Mouse (Mus musculus) C2C12 (cell line): ENCODE measurements around the gene Trpm4. TPM values are rescaled to one million over a fixed set of nuclear protein-coding genes. Genes with fewer than 3 reads are reported as not detected.
"Not testable (repeated sequence)": the region's sequence is repeated elsewhere in the genome, so short reads cannot be mapped to it uniquely, and the experiment has no call there.

Experiments
- H3K27me3 ChIP-seq: one replicate; pipeline ENCODE4 v1.6.1; 2011; ENCODE audit not compliant: control insufficient read depth, insufficient read depth, insufficient read length
- H3K36me3 ChIP-seq: one replicate; pipeline ENCODE4 v1.6.1; 2011; ENCODE audit not compliant: control insufficient read depth, insufficient read depth
- H3K4me3 ChIP-seq: one replicate; pipeline ENCODE4 v1.5.1; 2011; ENCODE audit warnings: mild to moderate bottlenecking, control low read depth; ENCODE audit not compliant: poor library complexity, insufficient read depth, severe bottlenecking
- H3K79me2 ChIP-seq: one replicate; pipeline ENCODE4 v1.6.1; 2011; ENCODE audit not compliant: control insufficient read depth, insufficient read depth
- H3K79me3 ChIP-seq: one replicate; pipeline ENCODE4 v1.6.1; 2011; ENCODE audit warnings: low read depth, control low read depth
- H3ac ChIP-seq: one replicate; pipeline ENCODE3; 2011; ENCODE audit warnings: low read depth; ENCODE audit not compliant: control insufficient read depth, insufficient read length
- CEBPB ChIP-seq: IDR thresholded peaks from one replicate; pipeline ENCODE4 v1.6.1; 2011; ENCODE audit warnings: low read depth, mild to moderate bottlenecking, control low read depth, moderate library complexity
- CTCF ChIP-seq: IDR thresholded peaks from one replicate; pipeline ENCODE4 v1.5.1; 2011; ENCODE audit not compliant: control insufficient read depth, insufficient read depth, insufficient read length
- FOSL1 ChIP-seq: IDR thresholded peaks from one replicate; pipeline ENCODE4 v1.8.0; 2011; ENCODE audit warnings: mild to moderate bottlenecking, low read length; ENCODE audit not compliant: poor library complexity, insufficient read depth, severe bottlenecking
- MAX ChIP-seq: IDR thresholded peaks from one replicate; pipeline ENCODE4 v1.6.1; 2011; ENCODE audit warnings: mild to moderate bottlenecking, control low read depth
- MYOD1 ChIP-seq: IDR thresholded peaks from one replicate; pipeline ENCODE4 v1.6.1; 2011; ENCODE audit warnings: low read depth; ENCODE audit not compliant: control insufficient read depth, insufficient read length
- MYOG ChIP-seq: IDR thresholded peaks from one replicate; pipeline ENCODE4 v1.6.1; 2011; ENCODE audit not compliant: control insufficient read depth, insufficient read length; ENCODE audit errors: extremely low read depth
- USF1 ChIP-seq: IDR thresholded peaks from one replicate; pipeline ENCODE4 v1.6.1; 2011; ENCODE audit warnings: low read depth, mild to moderate bottlenecking, control low read depth, moderate library complexity
- polyA plus RNA-seq: library from polyadenylated mRNA; unstranded; fragments of >200 nt; fragmentation: generic; extraction: Trizol; gene quantifications from one replicate; pipeline ENCODE4 v1.2.1, GENCODE M21; 2012; ENCODE audit warnings: missing spikeins

Trpm4 gene
- polyA plus RNA-seq, 1 experiment: 10.6 TPM

DNA sequence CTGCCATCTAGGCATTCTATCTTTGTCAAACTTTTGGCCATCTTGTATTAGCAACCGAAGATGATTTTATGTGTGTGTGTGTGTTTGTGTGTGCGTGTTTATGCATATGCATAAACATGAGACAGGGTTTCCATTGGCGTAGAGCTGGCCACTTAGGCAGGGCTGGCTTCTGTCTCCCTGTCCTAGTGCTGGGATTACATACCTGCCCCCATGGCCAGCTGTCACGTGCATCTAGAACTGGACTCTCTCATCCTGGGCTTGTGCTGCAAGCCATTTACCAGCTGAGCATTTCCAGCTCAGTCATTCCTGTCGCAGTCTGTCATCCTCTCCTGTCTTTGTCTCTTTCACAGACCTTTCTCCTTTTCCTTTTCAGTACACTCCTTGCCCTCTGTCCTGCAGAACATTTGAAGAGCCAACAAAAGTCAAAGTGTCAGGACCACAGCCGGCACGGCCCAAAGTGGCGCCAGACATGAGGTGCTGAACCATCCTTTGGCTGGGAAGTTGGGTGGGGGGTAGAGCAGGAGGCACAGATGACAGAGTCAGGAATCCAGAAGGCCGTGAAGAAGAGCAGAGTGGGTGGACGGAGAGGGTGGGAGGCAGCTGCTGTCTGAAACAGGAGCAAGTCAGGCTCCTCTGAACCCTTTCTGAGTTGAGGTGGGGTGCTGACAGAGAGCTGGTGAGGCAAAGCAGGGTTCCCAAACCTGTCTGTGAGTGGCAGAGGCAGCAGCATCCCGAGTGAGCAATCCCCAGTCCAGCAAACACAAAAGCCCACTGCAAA is 76.3 kb downstream of the Trpm4 start:
- no peak for TF ChIP-seq CEBPB
- TF ChIP-seq MYOD1: no peak
- no peak for TF ChIP-seq MAX
- TF ChIP-seq CTCF: no peak
- TF ChIP-seq MYOG: no peak
- no peak for TF ChIP-seq FOSL1
- TF ChIP-seq USF1: no peak
- Histone ChIP-seq H3K4me3 (no peak overlapping the region), H3K36me3 (no peaks in the 10 kb centered on the region), H3K79me3 (no peaks in the 10 kb centered on the region), H3K27me3 (peaks cover 63% of the 10 kb centered on the region), H3K79me2 (no peaks in the 10 kb centered on the region), H3ac (no peak overlapping the region)

DNA sequence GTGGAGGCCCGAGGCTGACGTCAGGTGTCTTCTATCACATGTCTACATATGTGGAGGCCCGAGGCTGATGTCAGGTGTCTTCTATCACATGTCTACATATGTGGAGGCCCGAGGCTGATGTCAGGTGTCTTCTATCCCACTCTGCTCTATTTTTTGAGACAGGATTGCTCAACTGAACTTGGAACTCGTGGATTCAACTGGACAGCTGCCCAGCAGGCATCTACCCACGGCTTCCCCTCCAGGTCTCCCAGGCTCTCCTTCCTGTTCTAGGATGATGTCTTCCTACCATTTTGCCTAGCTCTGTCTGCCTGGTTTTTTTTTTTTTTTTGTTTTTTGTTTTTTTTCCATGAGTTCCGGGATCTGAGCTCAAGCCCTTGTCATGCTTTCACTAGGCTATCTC is 77.8 kb downstream of the Trpm4 start:
- H3K79me2 ChIP-seq, H3K4me3 ChIP-seq, H3K36me3 ChIP-seq, H3ac ChIP-seq, H3K79me3 ChIP-seq: not testable (repeated sequence)
- peaks cover 49% of the 10 kb centered on the region for H3K27me3 ChIP-seq

DNA sequence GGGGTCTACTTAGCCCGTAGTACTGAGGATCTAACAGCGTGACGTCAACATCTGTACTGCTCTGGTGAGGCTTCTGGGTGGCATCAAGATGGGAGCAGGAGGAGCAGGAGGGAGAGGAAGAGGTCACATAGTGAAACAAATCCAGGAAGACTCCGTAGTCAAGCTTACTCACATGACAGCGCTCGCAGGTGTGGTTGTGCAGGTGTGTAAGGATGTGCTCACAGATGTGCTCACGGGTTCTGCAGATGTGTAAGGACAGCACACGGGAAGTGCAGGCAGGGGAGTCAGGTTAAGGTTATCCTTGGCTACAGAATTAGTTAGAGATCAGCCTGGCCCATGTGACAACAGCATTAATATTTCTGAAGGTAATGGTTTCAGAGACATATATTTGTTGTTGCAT is 79.8 kb downstream of the Trpm4 start:
- Histone ChIP-seq H3K36me3 (no peaks in the 10 kb centered on the region), H3K4me3 (no peak overlapping the region), H3K27me3 (peaks cover 29% of the 10 kb centered on the region), H3K79me3 (no peaks in the 10 kb centered on the region), H3ac (no peak overlapping the region), H3K79me2 (no peaks in the 10 kb centered on the region)
- TF ChIP-seq CEBPB (no peak), FOSL1 (no peak), USF1 (no peak), MYOD1 (no peak), MAX (no peak), MYOG (no peak), CTCF (no peak)

Other genes with a start within 250 kb of the Trpm4 start
- 166 TPM for gene Rcn3, start 241.6 kb downstream of the Trpm4 start, polyA plus RNA-seq
- 30.7 TPM for gene Fcgrt, start 229.9 kb downstream of the Trpm4 start, polyA plus RNA-seq
- gene Rps11, start 209.3 kb downstream of the Trpm4 start, polyA plus RNA-seq: 3,175 TPM
- 6,379 TPM for gene Rpl13a, start 205.0 kb downstream of the Trpm4 start, polyA plus RNA-seq
- 0.95 TPM for gene Gm45713, start 197.5 kb downstream of the Trpm4 start, polyA plus RNA-seq
- gene Flt3l, start 197.3 kb downstream of the Trpm4 start, polyA plus RNA-seq: 1.6 TPM
- 129 TPM for gene Pih1d1, start 179.5 kb downstream of the Trpm4 start, polyA plus RNA-seq
- 34.6 TPM for gene Aldh16a1, start 179.2 kb downstream of the Trpm4 start, polyA plus RNA-seq
- 0.14 TPM for gene Slc17a7, start 169.8 kb downstream of the Trpm4 start, polyA plus RNA-seq
- gene Gfy, start 154.2 kb downstream of the Trpm4 start, polyA plus RNA-seq: not detected
- gene Pth2, start 152.8 kb downstream of the Trpm4 start, polyA plus RNA-seq: not detected
- not detected for gene Ccdc155, start 128.9 kb downstream of the Trpm4 start, polyA plus RNA-seq
- 0.07 TPM for gene Dkkl1, start 121.6 kb downstream of the Trpm4 start, polyA plus RNA-seq
- gene Tead2, start 118.0 kb downstream of the Trpm4 start, polyA plus RNA-seq: 127 TPM
- 0.37 TPM for gene Cd37, start 94.7 kb downstream of the Trpm4 start, polyA plus RNA-seq
- gene Slc6a16, start 92.7 kb downstream of the Trpm4 start, polyA plus RNA-seq: not detected
- not detected for gene Slc6a21, start 56.3 kb downstream of the Trpm4 start, polyA plus RNA-seq
- gene Hrc, start 1.5 kb upstream of the Trpm4 start, polyA plus RNA-seq: 0.51 TPM
- 4.8 TPM for gene Ppfia3, start 33.2 kb upstream of the Trpm4 start, polyA plus RNA-seq
- 0.94 TPM for gene Lin7b, start 36.8 kb upstream of the Trpm4 start, polyA plus RNA-seq
- 321 TPM for gene Snrnp70, start 62.0 kb upstream of the Trpm4 start, polyA plus RNA-seq
- gene Kcna7, start 71.9 kb upstream of the Trpm4 start, polyA plus RNA-seq: 0.01 TPM
- 0.92 TPM for gene Ntf5, start 79.9 kb upstream of the Trpm4 start, polyA plus RNA-seq
- not detected for gene Lhb, start 87.0 kb upstream of the Trpm4 start, polyA plus RNA-seq
- gene Gys1, start 101.1 kb upstream of the Trpm4 start, polyA plus RNA-seq: 25.2 TPM
- gene Ruvbl2, start 104.3 kb upstream of the Trpm4 start, polyA plus RNA-seq: 179 TPM
- 14,288 TPM for gene Ftl1, start 126.1 kb upstream of the Trpm4 start, polyA plus RNA-seq
- gene Bax, start 133.1 kb upstream of the Trpm4 start, polyA plus RNA-seq: 642 TPM
- not detected for gene Tulp2, start 148.1 kb upstream of the Trpm4 start, polyA plus RNA-seq
- not detected for gene Gm45808, start 153.0 kb upstream of the Trpm4 start, polyA plus RNA-seq
- 0.07 TPM for gene Dhdh, start 155.0 kb upstream of the Trpm4 start, polyA plus RNA-seq
- 115 TPM for gene Nucb1, start 176.6 kb upstream of the Trpm4 start, polyA plus RNA-seq
- gene Ppp1r15a, start 192.5 kb upstream of the Trpm4 start, polyA plus RNA-seq: 32.5 TPM
- 0.89 TPM for gene Plekha4, start 192.6 kb upstream of the Trpm4 start, polyA plus RNA-seq
- 1.7 TPM for gene Hsd17b14, start 221.1 kb upstream of the Trpm4 start, polyA plus RNA-seq
- 26.5 TPM for gene Bcat2, start 236.4 kb upstream of the Trpm4 start, polyA plus RNA-seq